Mouse (Mus musculus) lung, postnatal 0 days (tissue): ENCODE data around the gene Kcnt1.

ENCODE experiments used
- CTCF ChIP-seq: IDR thresholded peaks from 2 replicates; pipeline ENCODE4 v1.5.1; 2016; ENCODE audit warnings: antibody characterized with exemption, mild to moderate bottlenecking
- EP300 ChIP-seq: IDR thresholded peaks from 2 replicates; pipeline ENCODE4 v1.6.1; 2016; ENCODE audit warnings: antibody characterized with exemption, mild to moderate bottlenecking, control low read depth

DNA sequence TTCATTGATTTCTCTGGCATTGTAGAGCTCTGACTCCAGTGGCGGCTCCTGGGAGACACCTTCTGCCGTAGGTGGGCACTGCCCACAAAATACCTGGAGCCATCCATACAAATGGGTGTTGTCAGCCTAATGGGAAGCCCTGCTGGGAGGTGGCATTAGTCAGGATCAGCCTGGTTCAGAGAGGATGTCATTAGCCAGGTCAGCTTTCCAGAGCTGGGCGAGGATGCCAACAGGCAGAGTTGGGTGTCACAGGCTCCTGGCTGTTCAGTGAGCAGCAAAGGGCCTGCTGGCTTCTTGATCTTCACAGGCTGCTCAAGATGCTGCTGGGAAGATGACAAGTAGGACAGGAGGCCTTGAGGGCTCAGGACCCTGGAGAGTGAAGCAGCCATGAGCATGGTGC lies 21.2 kb downstream of the Kcnt1 start:
- TF ChIP-seq CTCF: no peak
- no peak for TF ChIP-seq EP300
